Mouse (Mus musculus) heart, postnatal 0 days (tissue): Measurements from ENCODE around the gene Pxk.

Source experiments
- CTCF ChIP-seq: IDR thresholded peaks from 2 replicates; pipeline ENCODE4 v1.5.1; 2016; ENCODE audit warnings: antibody characterized with exemption, control low read depth, low read depth
- EP300 ChIP-seq: IDR thresholded peaks from 2 replicates; pipeline ENCODE4 v1.6.1; 2016; ENCODE audit warnings: antibody characterized with exemption, low read depth

- TF ChIP-seq CTCF (no peak), EP300 (no peak)
These were observed 109.1 kb downstream of the Pxk start for GRCm38 (mm10) chr14:8207105-8207504.
